Mouse (Mus musculus) stomach, embryonic 15.5 days (tissue): Measurements from ENCODE around the gene Calml3. TPM values are rescaled to one million over a fixed set of nuclear protein-coding genes. Genes with fewer than 3 reads are reported as not detected.

Experiments used
- ATAC-seq: fragments of 200-750 bp; cut with Nextera tagmentation; 2 replicates; pipeline ENCODE4 v1.8.0; 2017; ENCODE audit warnings: low read depth, moderate number of reproducible peaks, moderate TSS enrichment; ENCODE audit not compliant: insufficient read depth, low FRiP score
- H3K27ac ChIP-seq: fragments of 300-500 bp; sonication (generic); 2 replicates; pipeline ENCODE4 v1.5.1; 2015; ENCODE audit warnings: mild to moderate bottlenecking, inconsistent platforms
- H3K27me3 ChIP-seq: fragments of 300-500 bp; sonication (generic); replicated peaks from 2 replicates; pipeline ENCODE4 v1.6.1; 2015; ENCODE audit warnings: inconsistent platforms
- H3K36me3 ChIP-seq: fragments of 300-500 bp; sonication (generic); 2 replicates; pipeline ENCODE4 v1.6.1; 2015; ENCODE audit warnings: inconsistent platforms
- H3K4me1 ChIP-seq: fragments of 300-500 bp; sonication (generic); 2 replicates; pipeline ENCODE4 v1.6.1; 2015; ENCODE audit warnings: inconsistent platforms
- H3K4me2 ChIP-seq: fragments of 300-500 bp; sonication (generic); 2 replicates; pipeline ENCODE4 v1.6.1; 2015; ENCODE audit warnings: mild to moderate bottlenecking, inconsistent platforms
- H3K4me3 ChIP-seq: fragments of 300-500 bp; sonication (generic); replicated peaks from 2 replicates; pipeline ENCODE4 v1.5.1; 2015; ENCODE audit warnings: inconsistent platforms
- H3K9ac ChIP-seq: fragments of 300-500 bp; sonication (generic); 2 replicates; pipeline ENCODE4 v1.6.1; 2015; ENCODE audit warnings: inconsistent platforms
- H3K9me3 ChIP-seq: fragments of 300-500 bp; sonication (generic); 2 replicates; pipeline ENCODE4 v1.6.1; 2016; ENCODE audit warnings: inconsistent platforms
- WGBS: fragments of 180-500 bp; shearing (Covaris S2); methylation state at CpG from one replicate; pipeline ENCODE4 v1.1.7; 2015; 5-methylcytosine and 5-hydroxymethylcytosine counted together
- polyA plus RNA-seq: library from polyadenylated mRNA; unstranded; fragments of >200 nt; fragmentation: Nextera tagmentation; extraction: Ambion mirVana; gene quantifications from 2 replicates; pipeline ENCODE4 v1.2.1, GENCODE M21; 2015

Gene Calml3
- polyA plus RNA-seq, 1 experiment from 2014 or later, result 10.9 TPM

DNA sequence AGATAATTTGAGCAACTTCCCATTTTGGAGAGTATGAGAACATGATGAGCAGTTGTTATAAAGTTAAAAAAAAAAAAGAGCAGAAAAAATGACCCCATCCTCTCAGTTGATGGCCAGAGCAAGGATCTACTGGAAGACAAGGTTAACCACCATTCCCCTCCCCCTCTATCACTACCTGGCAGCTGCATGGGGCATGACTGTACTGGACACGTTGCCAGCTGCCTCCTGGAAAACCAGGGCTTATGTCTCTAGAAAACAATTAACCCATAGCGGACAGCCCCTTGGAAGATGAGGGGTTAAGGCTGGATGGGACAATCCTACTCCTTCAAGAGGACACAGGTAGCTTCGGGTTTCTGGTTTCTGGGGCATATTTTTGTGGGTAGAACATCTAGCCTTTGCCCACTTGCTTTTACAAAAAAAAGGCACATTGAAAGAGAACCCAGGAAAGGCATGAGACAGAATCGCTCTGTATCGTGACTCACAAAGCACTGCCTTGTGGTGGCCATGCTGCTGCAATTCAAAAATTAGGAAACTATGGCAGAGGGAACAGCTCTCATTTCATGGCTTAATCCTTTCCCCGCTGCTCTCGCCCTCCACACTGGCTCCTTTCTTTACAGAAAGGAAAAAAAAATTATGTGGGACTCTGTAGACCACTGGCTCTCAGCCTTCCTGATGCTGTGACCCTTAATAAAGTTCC lies 3.2 kb upstream of the Calml3 start:
- WGBS, result 80% methylated on average over 7 of the region's 7 CpGs

GRCm38 (mm10) chr13:3805638-3806037 lies 1.5 kb upstream of the Calml3 start:
- Histone ChIP-seq H3K9ac (no peak overlapping the region), H3K4me1 (no peaks in the 10 kb centered on the region), H3K4me3 (no peak overlapping the region), H3K9me3 (no peaks in the 10 kb centered on the region), H3K27me3 (no peaks in the 10 kb centered on the region), H3K4me2 (no peak overlapping the region), H3K36me3 (no peaks in the 10 kb centered on the region), H3K27ac (no peak overlapping the region)
- no peak for ATAC-seq
- 59% methylated on average over 5 of the region's 5 CpGs for WGBS

More for the DNA sequence above, 3.2 kb upstream of the Calml3 start:
- H3K9ac ChIP-seq, result no peak overlapping the region
- no peaks in the 10 kb centered on the region for H3K36me3 ChIP-seq
- no peak overlapping the region for H3K4me3 ChIP-seq
- no peak overlapping the region for H3K27ac ChIP-seq
- H3K4me2 ChIP-seq, result no peak overlapping the region
- no peaks in the 10 kb centered on the region for H3K9me3 ChIP-seq
- ATAC-seq, result no peak
- H3K27me3 ChIP-seq, result no peaks in the 10 kb centered on the region
- no peaks in the 10 kb centered on the region for H3K4me1 ChIP-seq

DNA sequence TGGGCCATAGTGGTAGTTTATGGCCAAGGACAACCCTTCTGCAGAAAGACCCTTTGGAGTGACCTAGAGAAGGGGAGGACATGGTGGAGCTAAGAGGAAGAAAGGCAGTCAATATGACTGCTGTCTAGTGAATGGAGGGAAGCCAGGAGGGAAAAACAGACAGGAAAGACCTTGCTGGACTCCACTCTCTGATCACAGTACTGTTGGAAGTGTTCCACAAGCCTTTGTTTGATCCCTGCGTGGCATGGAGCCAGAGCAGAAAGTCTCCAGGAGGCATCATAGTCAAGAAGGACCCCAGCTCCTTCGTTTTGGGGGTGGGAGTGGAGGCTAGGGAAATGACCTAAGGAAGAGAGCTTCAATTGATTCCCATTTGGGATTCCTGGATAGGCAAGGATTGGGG lies 1.0 kb upstream of the Calml3 start:
- WGBS, result 51% methylated on average over 2 of the region's 2 CpGs
- Histone ChIP-seq H3K9me3 (no peaks in the 10 kb centered on the region), H3K4me1 (no peaks in the 10 kb centered on the region), H3K9ac (no peak overlapping the region), H3K27ac (no peak overlapping the region), H3K4me3 (no peak overlapping the region), H3K4me2 (no peak overlapping the region), H3K36me3 (no peaks in the 10 kb centered on the region), H3K27me3 (no peaks in the 10 kb centered on the region)
- ATAC-seq, result no peak

GRCm38 (mm10) chr13:3799386-3799785 lies 4.7 kb downstream of the Calml3 start:
- WGBS, result 18% methylated on average over 3 of the region's 3 CpGs
- Histone ChIP-seq H3K9ac (no peak overlapping the region), H3K36me3 (no peaks in the 10 kb centered on the region), H3K4me3 (no peak overlapping the region), H3K9me3 (no peaks in the 10 kb centered on the region), H3K27ac (no peak overlapping the region), H3K27me3 (no peaks in the 10 kb centered on the region), H3K4me1 (no peaks in the 10 kb centered on the region), H3K4me2 (no peak overlapping the region)
- peak; percentile 53; the same call in 1 of the 2 replicates for ATAC-seq

DNA sequence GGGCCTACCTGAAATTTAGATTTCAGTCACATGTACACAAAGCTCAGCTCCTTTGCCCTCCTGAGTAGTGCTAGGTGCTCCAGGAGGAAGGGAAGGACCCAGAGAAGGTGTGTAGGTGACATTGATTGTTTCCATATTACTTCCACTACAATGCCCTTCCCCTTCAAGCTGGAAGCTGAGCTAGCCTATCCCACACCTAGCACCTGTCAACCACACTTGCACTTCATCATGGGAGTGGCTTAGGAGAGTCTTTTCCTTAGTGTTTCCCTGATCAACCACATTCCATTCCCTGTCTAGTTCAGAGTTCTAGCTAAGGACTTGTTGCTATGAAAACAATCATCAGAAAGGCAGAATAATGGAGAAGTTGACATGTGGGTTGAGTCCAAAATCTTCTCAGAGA lies 5.4 kb downstream of the Calml3 start:
- Histone ChIP-seq H3K9me3 (no peaks in the 10 kb centered on the region), H3K4me3 (no peak overlapping the region), H3K4me2 (no peak overlapping the region), H3K4me1 (no peaks in the 10 kb centered on the region), H3K9ac (no peak overlapping the region), H3K27me3 (no peaks in the 10 kb centered on the region), H3K27ac (no peak overlapping the region), H3K36me3 (no peaks in the 10 kb centered on the region)
- no peak for ATAC-seq

- Histone ChIP-seq H3K27me3 (no peaks in the 10 kb centered on the region), H3K9ac (no peak overlapping the region), H3K27ac (no peak overlapping the region), H3K9me3 (no peaks in the 10 kb centered on the region), H3K4me2 (no peak overlapping the region), H3K4me3 (no peak overlapping the region), H3K36me3 (no peaks in the 10 kb centered on the region), H3K4me1 (no peaks in the 10 kb centered on the region)
- 44% methylated on average over 4 of the region's 4 CpGs for WGBS
- ATAC-seq, result no peak
Observed at GRCm38 (mm10) chr13:3796649-3797048, 7.5 kb downstream of the Calml3 start.

DNA sequence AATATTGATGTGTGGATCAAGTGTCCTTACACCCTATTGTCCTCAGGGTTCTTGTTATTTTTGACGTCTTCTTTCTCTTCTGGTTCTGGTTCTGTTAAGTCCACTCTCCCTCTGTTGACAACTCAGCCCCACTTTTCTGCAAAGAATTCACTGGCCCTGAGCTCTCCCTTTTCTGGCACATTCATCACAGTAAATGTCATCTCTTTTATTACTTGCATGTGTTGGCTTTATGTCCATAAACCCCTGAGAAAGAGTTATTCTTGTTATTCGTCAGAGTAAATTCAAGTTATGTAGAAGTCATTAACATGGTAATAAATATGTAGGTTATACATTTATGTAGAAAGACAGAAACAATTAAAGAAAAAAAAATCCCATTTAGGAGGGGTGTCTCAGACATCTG lies 14.6 kb downstream of the Calml3 start:
- no peak overlapping the region for H3K4me3 ChIP-seq
- no peaks in the 10 kb centered on the region for H3K9me3 ChIP-seq
- H3K27ac ChIP-seq, result no peak overlapping the region
- no peak for ATAC-seq
- no peak overlapping the region for H3K9ac ChIP-seq
- no peaks in the 10 kb centered on the region for H3K4me1 ChIP-seq
- 62% methylated on average over 2 of the region's 2 CpGs for WGBS
- no peaks in the 10 kb centered on the region for H3K27me3 ChIP-seq
- H3K4me2 ChIP-seq, result no peak overlapping the region
- no peaks in the 10 kb centered on the region for H3K36me3 ChIP-seq

- H3K9ac ChIP-seq, result no peak overlapping the region
- no peak overlapping the region for H3K4me2 ChIP-seq
- H3K27ac ChIP-seq, result no peak overlapping the region
- H3K36me3 ChIP-seq, result no peaks in the 10 kb centered on the region
- 67% methylated on average over 2 of the region's 2 CpGs for WGBS
- no peaks in the 10 kb centered on the region for H3K4me1 ChIP-seq
- H3K4me3 ChIP-seq, result no peak overlapping the region
- 0 out of 2 replicates have a peak, but pooled peaks have one; percentile 18 for ATAC-seq
- H3K27me3 ChIP-seq, result no peaks in the 10 kb centered on the region
- H3K9me3 ChIP-seq, result no peaks in the 10 kb centered on the region
Observed at GRCm38 (mm10) chr13:3788588-3788987, 15.5 kb downstream of the Calml3 start.

GRCm38 (mm10) chr13:3787644-3788043 lies 16.5 kb downstream of the Calml3 start:
- 87% methylated on average over 3 of the region's 3 CpGs for WGBS
- H3K27me3 ChIP-seq, result no peaks in the 10 kb centered on the region
- no peak overlapping the region for H3K27ac ChIP-seq
- no peaks in the 10 kb centered on the region for H3K9me3 ChIP-seq
- H3K4me2 ChIP-seq, result no peak overlapping the region
- no peak for ATAC-seq
- no peaks in the 10 kb centered on the region for H3K4me1 ChIP-seq
- H3K4me3 ChIP-seq, result no peak overlapping the region
- no peaks in the 10 kb centered on the region for H3K36me3 ChIP-seq
- H3K9ac ChIP-seq, result no peak overlapping the region

DNA sequence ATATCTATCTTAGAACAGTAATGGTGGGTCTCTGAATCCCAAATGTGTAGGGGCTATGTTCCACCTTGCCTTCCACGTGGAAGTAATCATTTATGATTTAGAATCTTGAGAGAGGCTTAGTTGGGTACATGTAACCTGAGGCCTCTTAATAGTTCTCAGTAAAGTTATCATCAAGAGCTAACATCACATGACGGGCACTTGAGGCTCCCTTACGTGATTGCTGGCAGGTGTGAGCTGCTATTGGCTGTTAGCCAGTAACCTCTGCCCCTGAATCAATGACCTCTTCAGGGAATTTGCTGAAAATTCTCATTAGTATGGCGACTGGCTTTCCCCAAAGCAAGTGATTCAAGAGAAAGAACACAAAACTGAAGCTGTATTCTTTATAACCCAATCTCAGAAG lies 17.0 kb downstream of the Calml3 start:
- Histone ChIP-seq H3K27ac (no peak overlapping the region), H3K4me3 (no peak overlapping the region)
- 39% methylated on average over 4 of the region's 4 CpGs for WGBS

DNA sequence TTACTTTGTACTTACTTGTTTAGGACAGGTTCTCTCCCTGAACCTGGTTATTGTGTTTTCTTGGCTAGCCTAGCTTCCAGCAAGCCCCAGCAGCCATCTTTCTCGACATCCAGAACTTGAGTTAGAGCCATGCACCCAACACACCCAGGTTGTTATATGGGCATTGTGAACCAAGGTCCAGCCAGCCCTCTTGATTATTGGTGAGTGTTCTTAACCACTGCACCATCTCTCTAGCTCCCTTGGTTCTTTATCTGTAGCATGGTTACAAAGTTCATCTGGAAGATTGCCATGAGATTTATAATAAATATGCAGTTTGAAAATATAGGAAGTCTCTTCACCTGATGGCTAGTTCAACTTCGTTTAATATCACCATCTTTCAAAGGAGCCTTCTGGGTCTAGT lies 20.5 kb downstream of the Calml3 start:
- Histone ChIP-seq H3K27me3 (no peaks in the 10 kb centered on the region), H3K9ac (no peak overlapping the region), H3K4me1 (no peaks in the 10 kb centered on the region), H3K27ac (no peak overlapping the region), H3K4me3 (no peak overlapping the region), H3K9me3 (no peaks in the 10 kb centered on the region), H3K36me3 (no peaks in the 10 kb centered on the region), H3K4me2 (no peak overlapping the region)
- WGBS, result 72% methylated on average over 2 of the region's 2 CpGs
- ATAC-seq, result no peak

More for the DNA sequence above, 17.0 kb downstream of the Calml3 start:
- H3K27me3 ChIP-seq, result no peaks in the 10 kb centered on the region
- no peaks in the 10 kb centered on the region for H3K36me3 ChIP-seq
- H3K9ac ChIP-seq, result no peak overlapping the region
- H3K4me2 ChIP-seq, result no peak overlapping the region
- H3K9me3 ChIP-seq, result no peaks in the 10 kb centered on the region
- no peak; the same call in 1 of the 2 replicates for ATAC-seq
- no peaks in the 10 kb centered on the region for H3K4me1 ChIP-seq

GRCm38 (mm10) chr13:3782499-3782898 lies 21.6 kb downstream of the Calml3 start:
- 45% methylated on average over 2 of the region's 2 CpGs for WGBS
- Histone ChIP-seq H3K4me1 (no peaks in the 10 kb centered on the region), H3K36me3 (no peaks in the 10 kb centered on the region), H3K4me2 (no peak overlapping the region), H3K9ac (no peak overlapping the region), H3K4me3 (no peak overlapping the region), H3K27me3 (no peaks in the 10 kb centered on the region), H3K27ac (no peak overlapping the region), H3K9me3 (no peaks in the 10 kb centered on the region)
- ATAC-seq, result no peak
